Mouse (Mus musculus): ENCODE measurements around the gene Ndufaf1.
"Not testable (repeated sequence)": the region's sequence is repeated elsewhere in the genome, so short reads cannot be mapped to it uniquely, and the experiment has no call there.

The Ndufaf1 gene

GRCm38 (mm10) chr2:119662220-119663182, at the start of gene Ndufaf1:
Ndufaf1 (minus strand) TSS chr2:119662827.
- peak; percentile 85 for DNase-seq (ENCODE audit: low read depth)

- no peak for DNase-seq (ENCODE audit: low read depth)
Observed at GRCm38 (mm10) chr2:119710011-119710410, 47.4 kb upstream of the Ndufaf1 start.

- DNase-seq (ENCODE audit: low read depth), result no peak
Observed at GRCm38 (mm10) chr2:119707676-119708075, 45.0 kb upstream of the Ndufaf1 start.

GRCm38 (mm10) chr2:119703171-119703570, 40.5 kb upstream of the Ndufaf1 start:
- no peak for DNase-seq (ENCODE audit: low read depth)

- no peak for DNase-seq (ENCODE audit: low read depth)
Observed at GRCm38 (mm10) chr2:119699962-119700361, 37.3 kb upstream of the Ndufaf1 start.

- DNase-seq (ENCODE audit: low read depth), result no peak
Observed at GRCm38 (mm10) chr2:119698472-119698871, 35.8 kb upstream of the Ndufaf1 start.

GRCm38 (mm10) chr2:119696111-119696510, 33.5 kb upstream of the Ndufaf1 start:
- DNase-seq (ENCODE audit: low read depth), result no peak

- DNase-seq (ENCODE audit: low read depth), result no peak
Observed at GRCm38 (mm10) chr2:119694826-119695225, 32.2 kb upstream of the Ndufaf1 start.

GRCm38 (mm10) chr2:119692003-119692701, 29.5 kb upstream of the Ndufaf1 start:
- no peak for DNase-seq (ENCODE audit: low read depth)

- DNase-seq (ENCODE audit: low read depth), result no peak
Observed at GRCm38 (mm10) chr2:119683706-119684105, 21.1 kb upstream of the Ndufaf1 start.

GRCm38 (mm10) chr2:119675831-119676230, 13.2 kb upstream of the Ndufaf1 start:
- no peak for DNase-seq (ENCODE audit: low read depth)

- DNase-seq (ENCODE audit: low read depth), result peak; percentile 41
Observed at GRCm38 (mm10) chr2:119675215-119675784, 12.7 kb upstream of the Ndufaf1 start.

GRCm38 (mm10) chr2:119674525-119675214, 12.0 kb upstream of the Ndufaf1 start, which contains the start of gene Rtf1:
Rtf1 (plus strand) TSS chr2:119675068.
- DNase-seq (ENCODE audit: low read depth), result peak; percentile 63

GRCm38 (mm10) chr2:119669010-119669409, 6.4 kb upstream of the Ndufaf1 start:
- no peak for DNase-seq (ENCODE audit: low read depth)

- DNase-seq (ENCODE audit: low read depth), result not testable (repeated sequence)
Observed at GRCm38 (mm10) chr2:119665744-119666143, 3.1 kb upstream of the Ndufaf1 start.

- DNase-seq (ENCODE audit: low read depth), result no peak
Observed at GRCm38 (mm10) chr2:119644254-119644653, 18.4 kb downstream of the Ndufaf1 start.

- DNase-seq (ENCODE audit: low read depth), result no peak
Observed at GRCm38 (mm10) chr2:119641214-119641912, 21.3 kb downstream of the Ndufaf1 start.

- DNase-seq (ENCODE audit: low read depth), result no peak
Observed at GRCm38 (mm10) chr2:119636781-119637180, 25.8 kb downstream of the Ndufaf1 start.

GRCm38 (mm10) chr2:119621302-119621701, 41.3 kb downstream of the Ndufaf1 start:
- no peak for DNase-seq (ENCODE audit: low read depth)

- DNase-seq (ENCODE audit: low read depth), result not testable (repeated sequence)
Observed at GRCm38 (mm10) chr2:119619002-119619401, 43.6 kb downstream of the Ndufaf1 start.
